Mouse (Mus musculus): ENCODE data around the gene Pik3ip1. TPM values are rescaled to one million over a fixed set of nuclear protein-coding genes. Genes with fewer than 3 reads are reported as not detected.
A peak's percentile ranks its signal among the peaks of the same experiment; 100 is the strongest.

Pik3ip1 gene
- polyA plus RNA-seq, 1 experiment from 2014 or later, result 34.4 TPM

DNA sequence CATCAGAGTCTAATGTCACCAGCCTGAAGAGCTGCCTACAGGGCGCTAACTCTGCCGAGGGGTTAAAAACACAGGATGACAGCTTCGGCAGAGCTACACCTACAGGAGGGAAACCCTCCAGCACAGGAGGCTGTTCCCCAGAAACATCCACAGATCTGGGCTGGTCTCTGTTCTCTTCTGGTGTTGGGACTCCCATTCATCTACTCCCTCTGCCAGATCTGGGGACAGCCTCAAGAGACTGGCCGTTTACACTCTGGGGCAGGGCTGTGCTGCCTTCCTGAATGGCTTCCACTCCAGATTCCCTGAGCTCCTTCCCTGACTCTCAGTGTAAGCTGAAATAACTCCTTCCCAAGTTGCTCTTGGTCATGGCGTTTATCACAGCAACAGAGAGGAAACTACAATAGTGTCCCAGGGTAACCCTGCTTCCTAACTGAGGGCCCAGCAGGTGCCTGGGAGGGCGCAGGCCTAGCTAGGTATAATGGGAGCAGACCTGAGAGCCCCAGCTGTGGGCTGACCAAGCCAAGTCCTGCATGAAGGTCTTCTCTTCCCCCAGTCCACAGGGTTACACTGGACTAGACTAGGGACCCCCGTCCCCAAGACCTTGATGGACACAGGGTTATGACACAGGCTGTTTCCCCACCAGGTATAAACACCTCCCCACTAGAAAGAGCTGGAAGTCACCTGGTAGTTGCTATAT lies 41.5 kb downstream of the Pik3ip1 start:
- Histone ChIP-seq H3K9me3 (no peaks in the 10 kb centered on the region), H3K27ac (replicated peaks) (peak overlapping the region; percentile 87), H3K9ac (replicated peaks) (peak overlapping the region; percentile 80), H3K4me2 (replicated peaks) (peak overlapping the region; percentile 63), H3K36me3 (no peaks in the 10 kb centered on the region), H3K27me3 (no peaks in the 10 kb centered on the region), H3K4me3 (peak overlapping the region; percentile 63), H3K4me1 (peaks cover 56% of the 10 kb centered on the region)
- ATAC-seq (replicated peaks), result peak; percentile 63
- WGBS, result 24% methylated on average over 7 of the region's 7 CpGs

DNA sequence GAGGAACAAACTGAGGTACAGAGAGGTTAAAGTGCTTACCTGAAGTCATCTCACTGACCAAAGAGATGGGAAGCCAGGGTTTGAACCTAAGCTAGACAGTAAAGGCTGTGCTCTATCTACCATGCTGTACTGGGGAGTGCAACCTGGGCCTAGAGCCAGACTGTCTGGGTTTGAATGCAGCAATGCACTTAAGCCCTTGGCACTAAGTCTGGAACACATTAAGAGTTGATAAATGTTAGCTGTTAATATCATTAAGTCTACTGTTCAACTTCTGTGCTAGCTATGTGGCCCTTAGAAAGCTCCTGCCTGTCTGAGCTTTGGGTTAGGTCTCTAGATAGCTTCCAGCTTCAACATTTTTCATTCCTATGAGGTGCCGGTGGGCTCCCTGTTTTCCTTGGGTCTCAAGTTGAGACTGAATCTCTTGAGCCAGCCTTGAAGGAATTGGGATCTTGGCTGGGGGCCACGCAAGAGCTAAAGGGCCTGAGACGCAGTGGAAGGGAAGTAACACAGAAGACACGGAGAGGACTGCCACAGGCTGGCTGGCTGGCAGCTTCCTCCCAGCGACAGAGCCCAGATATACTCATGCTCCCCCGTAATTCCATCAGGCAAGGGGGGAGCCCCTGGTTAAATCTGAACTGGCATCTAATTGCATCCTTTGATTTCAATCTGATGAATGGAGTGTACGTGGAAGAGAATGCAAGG lies 43.5 kb downstream of the Pik3ip1 start:
- H3K4me3 ChIP-seq, result no peak overlapping the region
- no peaks in the 10 kb centered on the region for H3K9me3 ChIP-seq
- no peak overlapping the region for H3K4me2 ChIP-seq (replicated peaks)
- no peak overlapping the region for H3K9ac ChIP-seq (replicated peaks)
- H3K36me3 ChIP-seq, result no peaks in the 10 kb centered on the region
- no peak for ATAC-seq (replicated peaks)
- peaks cover 50% of the 10 kb centered on the region for H3K4me1 ChIP-seq
- H3K27ac ChIP-seq (replicated peaks), result peak overlapping the region; percentile 66
- 15% methylated on average over 7 of the region's 7 CpGs for WGBS
- no peaks in the 10 kb centered on the region for H3K27me3 ChIP-seq

DNA sequence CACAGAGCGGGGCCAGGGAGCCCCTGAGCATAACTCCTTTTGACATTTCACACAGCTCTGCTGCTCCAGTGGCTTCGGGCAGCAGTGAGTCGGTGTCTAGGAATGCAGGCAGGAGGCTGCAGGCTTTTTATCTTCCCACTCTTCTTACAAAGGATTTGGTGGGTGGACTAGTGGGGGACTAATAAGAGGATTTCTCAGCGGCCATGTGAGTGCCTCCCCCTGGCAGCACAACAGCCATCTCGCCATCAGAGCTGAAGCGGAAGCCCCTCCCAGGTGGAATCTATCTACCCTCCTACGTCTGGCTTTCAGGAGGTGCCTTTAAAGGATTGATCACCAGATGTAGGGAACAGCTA lies 44.1 kb downstream of the Pik3ip1 start:
- H3K4me3 ChIP-seq, result no peak overlapping the region
- no peak overlapping the region; the same call in 1 of the 2 replicates for H3K4me2 ChIP-seq (replicated peaks)
- H3K9me3 ChIP-seq, result no peaks in the 10 kb centered on the region
- H3K4me1 ChIP-seq, result peaks cover 45% of the 10 kb centered on the region
- no peaks in the 10 kb centered on the region for H3K36me3 ChIP-seq
- H3K27ac ChIP-seq (replicated peaks), result peak overlapping the region; percentile 66
- WGBS, result 8% methylated on average over 7 of the region's 7 CpGs
- no peaks in the 10 kb centered on the region for H3K27me3 ChIP-seq
- ATAC-seq (replicated peaks), result no peak
- no peak overlapping the region for H3K9ac ChIP-seq (replicated peaks)

DNA sequence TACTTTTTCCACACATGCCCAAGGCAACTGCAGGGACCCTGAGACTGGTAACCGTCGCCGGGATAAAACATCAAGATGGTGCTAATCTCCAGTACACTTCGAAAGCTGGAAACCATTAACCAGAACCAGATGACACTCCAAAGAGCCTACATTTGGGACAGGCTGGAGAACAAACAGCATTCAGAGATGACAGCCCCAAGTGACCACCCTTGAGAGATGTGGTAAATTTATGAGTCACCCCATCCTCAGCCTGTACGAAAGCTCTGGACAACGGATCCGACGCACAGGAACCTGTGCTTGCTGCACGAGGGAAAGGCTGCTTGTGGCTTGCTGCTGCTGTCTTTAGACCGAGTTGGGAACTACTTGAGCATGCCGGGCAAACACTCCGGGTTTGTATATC lies 44.5 kb downstream of the Pik3ip1 start:
- H3K4me1 ChIP-seq, result peaks cover 40% of the 10 kb centered on the region
- no peaks in the 10 kb centered on the region for H3K9me3 ChIP-seq
- H3K4me2 ChIP-seq (replicated peaks), result no peak overlapping the region
- H3K9ac ChIP-seq (replicated peaks), result no peak overlapping the region
- H3K27ac ChIP-seq (replicated peaks), result peak overlapping the region; percentile 66
- 74% methylated on average over 12 of the region's 12 CpGs for WGBS
- no peaks in the 10 kb centered on the region for H3K27me3 ChIP-seq
- H3K4me3 ChIP-seq, result no peak overlapping the region
- H3K36me3 ChIP-seq, result no peaks in the 10 kb centered on the region
- ATAC-seq (replicated peaks), result no peak

DNA sequence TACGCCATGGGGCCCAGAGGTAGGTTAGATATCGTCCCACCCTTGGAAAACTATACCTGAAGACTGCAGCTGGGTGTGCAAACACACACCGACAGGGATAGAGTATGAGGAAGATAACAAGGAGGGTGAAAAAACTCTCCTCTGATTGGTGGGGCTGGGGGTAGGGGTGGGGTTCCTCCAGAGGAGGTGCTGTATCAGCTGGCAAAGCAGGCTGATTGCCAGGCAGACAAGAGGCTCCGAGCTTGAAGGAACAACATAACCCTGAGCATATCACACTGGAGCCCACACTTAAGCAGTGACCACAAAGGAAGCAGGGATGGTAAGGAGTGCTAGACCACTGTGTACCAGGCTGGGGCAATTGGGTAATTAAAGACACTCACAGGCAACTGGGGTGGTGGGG lies 49.2 kb downstream of the Pik3ip1 start:
- no peak overlapping the region for H3K4me2 ChIP-seq (replicated peaks)
- peaks cover 4% of the 10 kb centered on the region for H3K4me1 ChIP-seq
- WGBS, result 86% methylated on average over 4 of the region's 4 CpGs
- no peak overlapping the region for H3K27ac ChIP-seq (replicated peaks)
- H3K36me3 ChIP-seq, result 0 out of 2 replicates have a peak, but pooled peaks cover 5% of the 10 kb centered on the region
- H3K9ac ChIP-seq (replicated peaks), result no peak overlapping the region
- H3K9me3 ChIP-seq, result no peaks in the 10 kb centered on the region
- no peaks in the 10 kb centered on the region for H3K27me3 ChIP-seq
- ATAC-seq (replicated peaks), result no peak
- no peak overlapping the region for H3K4me3 ChIP-seq

DNA sequence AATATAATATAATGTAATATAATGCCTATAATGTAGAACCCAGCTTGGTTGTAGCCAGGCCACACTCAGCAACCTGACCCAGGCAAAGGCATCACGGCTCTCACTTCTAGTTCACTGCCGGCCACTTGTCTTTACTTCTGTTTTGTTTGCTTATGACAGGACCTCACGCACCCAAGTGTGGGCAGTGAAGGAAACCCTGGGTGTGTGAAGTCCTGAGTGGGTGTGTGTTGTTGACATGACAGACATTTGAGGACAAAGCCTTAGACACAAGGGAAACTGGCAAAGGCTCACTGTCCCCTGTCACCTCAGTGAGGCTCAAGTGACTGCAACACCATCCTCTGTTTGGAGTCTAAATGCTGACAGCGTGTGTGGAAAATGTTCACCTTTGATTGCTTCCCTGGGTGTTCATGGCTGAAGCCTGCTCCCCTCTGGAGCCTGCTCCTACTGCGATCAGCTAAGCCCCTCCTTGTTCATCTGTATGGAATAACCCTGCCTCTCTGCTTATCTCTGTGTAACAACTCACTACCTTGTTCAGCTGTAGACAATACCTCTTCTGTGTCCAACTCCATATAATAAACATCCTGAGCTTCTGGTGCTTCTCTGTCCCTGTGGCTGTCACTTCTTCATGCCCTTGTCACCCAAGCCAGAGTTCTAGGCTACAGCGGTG lies 51.1 kb downstream of the Pik3ip1 start:
- Histone ChIP-seq H3K4me1 (no peaks in the 10 kb centered on the region), H3K9me3 (no peaks in the 10 kb centered on the region), H3K36me3 (0 out of 2 replicates have a peak, but pooled peaks cover 5% of the 10 kb centered on the region), H3K27me3 (no peaks in the 10 kb centered on the region), H3K4me3 (no peak overlapping the region), H3K4me2 (replicated peaks) (no peak overlapping the region), H3K9ac (replicated peaks) (no peak overlapping the region), H3K27ac (replicated peaks) (no peak overlapping the region)
- WGBS, result 91% methylated on average over 6 of the region's 6 CpGs
- no peak for ATAC-seq (replicated peaks)

DNA sequence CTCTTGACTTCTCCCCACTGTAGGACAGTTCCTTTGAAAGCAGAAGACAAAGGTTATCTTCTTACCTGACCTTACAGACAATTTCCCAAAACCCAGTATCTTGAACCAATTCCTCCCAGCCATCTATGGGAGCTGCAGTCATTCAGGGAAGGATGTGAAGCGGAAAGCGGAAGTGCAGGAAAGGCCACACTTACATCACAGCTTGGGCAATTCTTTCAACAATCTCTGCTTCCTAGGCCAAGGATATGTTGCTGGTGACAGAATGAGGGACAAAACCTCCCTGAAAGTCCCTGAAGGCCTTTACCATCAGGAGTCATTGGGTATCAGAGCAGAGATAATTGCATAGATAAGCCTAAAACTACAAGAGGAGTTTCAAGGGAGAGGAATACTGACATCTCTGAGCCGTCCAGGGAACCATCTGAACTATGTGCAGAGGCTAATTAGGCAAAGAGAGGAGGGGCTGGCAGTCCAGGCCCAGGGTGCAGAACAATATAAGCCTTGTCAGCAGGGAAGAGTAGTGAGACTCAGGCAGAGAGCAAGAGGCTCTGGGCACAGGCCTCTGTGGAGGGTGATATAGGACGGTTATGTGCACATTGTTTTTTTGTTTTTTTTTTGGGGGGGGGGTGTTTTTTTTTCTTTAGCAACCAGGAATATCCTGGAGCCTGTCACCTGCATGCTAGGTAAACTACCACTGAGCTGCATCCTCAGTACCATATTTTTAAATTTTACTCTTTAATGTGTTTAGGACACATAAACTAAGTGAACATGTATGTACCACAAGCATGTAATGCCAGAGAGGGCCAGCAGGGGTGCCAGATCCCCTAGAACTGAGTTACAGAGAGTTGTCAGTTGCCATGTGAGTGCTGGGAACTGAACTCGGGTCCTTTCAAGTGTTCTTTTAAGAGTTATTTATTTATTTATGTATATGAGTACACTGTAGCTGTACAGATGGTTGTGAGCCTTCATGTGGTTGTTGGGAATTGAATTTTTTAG lies 52.7 kb downstream of the Pik3ip1 start:
- no peak overlapping the region for H3K4me2 ChIP-seq (replicated peaks)
- no peaks in the 10 kb centered on the region for H3K27me3 ChIP-seq
- H3K9ac ChIP-seq (replicated peaks), result no peak overlapping the region
- no peak overlapping the region for H3K4me3 ChIP-seq
- H3K36me3 ChIP-seq, result 0 out of 2 replicates have a peak, but pooled peaks cover 5% of the 10 kb centered on the region
- H3K9me3 ChIP-seq, result no peaks in the 10 kb centered on the region
- no peaks in the 10 kb centered on the region for H3K4me1 ChIP-seq
- 54% methylated on average over 5 of the region's 5 CpGs for WGBS
- H3K27ac ChIP-seq (replicated peaks), result no peak overlapping the region
- no peak for ATAC-seq (replicated peaks)

DNA sequence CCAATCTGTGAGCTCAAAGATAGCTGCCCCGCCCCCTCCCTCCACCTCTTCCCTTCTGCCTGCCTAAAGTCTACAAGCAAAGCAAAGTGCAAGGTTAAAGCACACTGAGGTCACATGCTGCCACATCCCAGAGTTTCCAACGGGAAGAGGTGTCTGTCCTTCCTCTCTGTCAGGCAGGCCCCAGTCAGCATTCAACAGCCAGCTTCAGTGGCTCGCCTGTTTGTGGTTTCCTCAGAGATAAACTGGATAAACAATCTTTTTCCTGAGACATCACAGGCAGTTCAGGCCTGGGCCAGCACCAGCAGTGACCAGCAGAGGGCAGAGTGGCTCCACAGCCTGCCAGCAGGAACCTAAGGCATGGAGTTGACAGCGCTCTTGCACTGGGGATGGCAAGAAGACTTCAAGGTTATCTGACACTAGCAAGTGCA lies 56.8 kb downstream of the Pik3ip1 start:
- no peak overlapping the region for H3K4me3 ChIP-seq
- H3K27ac ChIP-seq (replicated peaks), result no peak overlapping the region
- H3K9ac ChIP-seq (replicated peaks), result no peak overlapping the region
- peak; percentile 84 for ATAC-seq (replicated peaks)
- no peak overlapping the region for H3K4me2 ChIP-seq (replicated peaks)
- 22% methylated on average over 4 of the region's 4 CpGs for WGBS
- H3K27me3 ChIP-seq, result no peaks in the 10 kb centered on the region
- no peaks in the 10 kb centered on the region for H3K36me3 ChIP-seq
- H3K4me1 ChIP-seq, result no peaks in the 10 kb centered on the region
- H3K9me3 ChIP-seq, result no peaks in the 10 kb centered on the region

DNA sequence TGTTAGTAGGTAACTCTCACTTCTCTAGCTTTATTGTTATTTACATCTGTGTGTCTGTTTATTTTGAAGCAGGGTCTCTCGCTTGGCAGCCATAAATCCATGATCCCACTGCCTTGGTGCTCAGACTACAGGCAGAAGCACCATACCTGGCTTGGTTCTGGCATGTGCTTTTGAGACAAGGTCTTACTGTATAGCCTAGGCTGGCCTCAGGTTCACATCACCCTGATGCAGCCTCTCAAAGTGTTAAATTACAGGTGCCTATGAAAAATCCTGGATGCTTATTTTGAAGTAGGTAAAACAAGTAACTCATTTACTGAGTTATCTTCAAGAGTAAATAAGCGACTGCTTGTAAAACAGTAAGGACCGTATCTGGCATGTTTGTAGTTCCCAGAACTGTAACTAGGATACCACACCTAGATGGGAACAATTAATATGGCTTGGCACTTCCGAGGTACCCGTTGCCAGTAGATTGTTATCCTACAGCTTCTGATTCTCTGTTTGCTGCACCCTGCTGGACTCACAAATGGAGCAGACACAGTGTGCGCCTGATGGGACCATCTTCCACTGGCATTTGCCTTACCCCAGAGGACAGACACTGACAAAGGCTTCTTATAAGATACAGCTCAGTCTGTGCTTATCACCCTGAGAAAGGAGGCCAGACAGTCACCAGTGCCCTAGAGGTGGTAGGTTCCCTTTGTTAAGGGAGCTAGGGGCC lies 57.4 kb downstream of the Pik3ip1 start:
- H3K27me3 ChIP-seq, result no peaks in the 10 kb centered on the region
- 84% methylated on average over 6 of the region's 6 CpGs for WGBS
- no peak for ATAC-seq (replicated peaks)

DNA sequence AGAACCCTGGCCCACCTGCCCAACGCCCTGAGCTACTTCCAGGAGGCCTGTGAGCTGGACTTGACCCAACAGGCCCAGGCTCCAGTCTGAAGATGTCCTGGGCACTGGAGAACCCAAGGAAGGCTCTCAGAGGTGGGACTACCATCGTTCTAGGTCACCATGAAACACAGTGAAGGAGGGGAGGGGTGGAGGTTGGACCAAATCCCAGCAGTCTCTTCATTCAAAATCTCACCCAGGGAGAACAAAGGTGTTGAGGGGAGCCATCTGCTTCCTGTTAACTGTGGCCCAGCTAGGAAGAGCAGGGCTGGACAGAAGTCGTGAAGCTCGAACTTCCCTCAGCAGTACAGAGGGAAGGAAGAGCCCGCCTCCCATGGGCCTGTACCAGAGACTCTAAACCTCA lies 59.8 kb downstream of the Pik3ip1 start:
- ATAC-seq (replicated peaks), result no peak
- no peaks in the 10 kb centered on the region for H3K27me3 ChIP-seq
- no peak overlapping the region for H3K4me2 ChIP-seq (replicated peaks)
- no peaks in the 10 kb centered on the region for H3K4me1 ChIP-seq
- H3K4me3 ChIP-seq, result no peak overlapping the region
- H3K36me3 ChIP-seq, result no peaks in the 10 kb centered on the region
- 68% methylated on average over 5 of the region's 5 CpGs for WGBS
- H3K9ac ChIP-seq (replicated peaks), result no peak overlapping the region
- H3K27ac ChIP-seq (replicated peaks), result no peak overlapping the region
- no peaks in the 10 kb centered on the region for H3K9me3 ChIP-seq

More for the DNA sequence above, 57.4 kb downstream of the Pik3ip1 start:
- no peaks in the 10 kb centered on the region for H3K9me3 ChIP-seq
- no peak overlapping the region for H3K27ac ChIP-seq (replicated peaks)
- H3K4me1 ChIP-seq, result no peaks in the 10 kb centered on the region
- no peaks in the 10 kb centered on the region for H3K36me3 ChIP-seq
- H3K4me2 ChIP-seq (replicated peaks), result no peak overlapping the region
- H3K4me3 ChIP-seq, result no peak overlapping the region
- no peak overlapping the region for H3K9ac ChIP-seq (replicated peaks)

DNA sequence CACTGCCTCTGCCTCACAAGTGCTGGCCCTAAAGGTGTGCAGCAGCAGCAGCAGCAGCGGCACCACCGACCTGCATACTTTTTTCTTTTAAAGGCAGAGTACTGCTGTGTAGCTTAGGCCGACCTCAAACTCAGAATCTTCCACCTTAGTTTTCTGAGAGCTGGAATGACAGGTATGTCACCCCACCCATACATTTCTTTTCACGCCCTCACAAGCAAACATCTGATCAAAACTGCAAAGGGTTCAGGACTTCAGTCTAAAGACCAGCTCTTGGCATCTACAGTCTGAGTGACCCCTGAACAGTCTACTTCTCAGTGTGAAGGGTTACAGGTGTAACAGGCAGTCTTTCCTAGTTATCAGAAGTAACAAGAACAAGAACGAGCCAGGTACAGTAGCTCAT lies 60.6 kb downstream of the Pik3ip1 start:
- Histone ChIP-seq H3K4me2 (replicated peaks) (no peak overlapping the region), H3K4me3 (no peak overlapping the region), H3K36me3 (no peaks in the 10 kb centered on the region), H3K4me1 (peaks cover 2% of the 10 kb centered on the region; the same call in 1 of the 2 replicates), H3K9ac (replicated peaks) (no peak overlapping the region), H3K27me3 (no peaks in the 10 kb centered on the region), H3K27ac (replicated peaks) (no peak overlapping the region), H3K9me3 (no peaks in the 10 kb centered on the region)
- ATAC-seq (replicated peaks), result no peak
- 94% methylated on average over 5 of the region's 5 CpGs for WGBS

Data from forebrain, embryonic 15.5 days (tissue).